Mouse (Mus musculus) kidney, embryonic 15.5 days (tissue): ENCODE data around the gene Pfkp. TPM values are rescaled to one million over a fixed set of nuclear protein-coding genes. Genes with fewer than 3 reads are reported as not detected.

ENCODE experiments used
- ATAC-seq: fragments of 200-750 bp; cut with Nextera tagmentation; replicated peaks from 2 replicates; pipeline ENCODE4 v1.8.0; 2017; ENCODE audit warnings: moderate TSS enrichment; ENCODE audit not compliant: low FRiP score
- H3K27ac ChIP-seq: fragments of 300-500 bp; sonication (generic); 2 replicates; pipeline ENCODE4 v1.5.1; 2015; ENCODE audit warnings: mild to moderate bottlenecking, inconsistent platforms
- H3K27me3 ChIP-seq: fragments of 300-500 bp; sonication (generic); 2 replicates; pipeline ENCODE4 v1.6.1; 2015; ENCODE audit warnings: inconsistent platforms
- H3K36me3 ChIP-seq: fragments of 300-500 bp; sonication (generic); 2 replicates; pipeline ENCODE4 v1.6.1; 2015; ENCODE audit warnings: inconsistent platforms
- H3K4me1 ChIP-seq: fragments of 300-500 bp; sonication (generic); 2 replicates; pipeline ENCODE4 v1.6.1; 2015; ENCODE audit warnings: inconsistent platforms
- H3K4me2 ChIP-seq: fragments of 300-500 bp; sonication (generic); 2 replicates; pipeline ENCODE4 v1.6.1; 2015; ENCODE audit warnings: moderate library complexity, mild to moderate bottlenecking, inconsistent platforms
- H3K4me3 ChIP-seq: fragments of 300-500 bp; sonication (generic); replicated peaks from 2 replicates; pipeline ENCODE4 v1.5.1; 2015; ENCODE audit warnings: mild to moderate bottlenecking, inconsistent platforms
- H3K9ac ChIP-seq: fragments of 300-500 bp; sonication (generic); 2 replicates; pipeline ENCODE4 v1.6.1; 2015; ENCODE audit warnings: mild to moderate bottlenecking, inconsistent platforms
- H3K9me3 ChIP-seq: fragments of 300-500 bp; sonication (generic); replicated peaks from 2 replicates; pipeline ENCODE4 v1.6.1; 2016; ENCODE audit warnings: inconsistent platforms
- WGBS: fragments of 180-500 bp; shearing (Covaris S2); methylation state at CpG from one replicate; pipeline ENCODE4 v1.1.7; 2015; ENCODE audit warnings: mixed read lengths; 5-methylcytosine and 5-hydroxymethylcytosine counted together
- polyA plus RNA-seq: library from polyadenylated mRNA; unstranded; fragments of >200 nt; fragmentation: Nextera tagmentation; extraction: Ambion mirVana; gene quantifications from 2 replicates; pipeline ENCODE4 v1.2.1, GENCODE M21; 2015

Pfkp gene
- polyA plus RNA-seq, 1 experiment from 2014 or later = 28.3 TPM

- no peaks in the 10 kb centered on the region for H3K36me3 ChIP-seq
- H3K4me1 ChIP-seq = peaks cover 36% of the 10 kb centered on the region
- H3K4me2 ChIP-seq = no peak overlapping the region
- peak overlapping the region; percentile 34; the same call in 1 of the 2 replicates for H3K27ac ChIP-seq
- no peak for ATAC-seq
- 64% methylated on average over 6 of the region's 6 CpGs for WGBS
- H3K27me3 ChIP-seq = no peaks in the 10 kb centered on the region
- no peak overlapping the region for H3K9ac ChIP-seq
- H3K9me3 ChIP-seq = no peaks in the 10 kb centered on the region
- H3K4me3 ChIP-seq = no peak overlapping the region
These were observed 12.1 kb downstream of the Pfkp start for GRCm38 (mm10) chr13:6636520-6636919.

GRCm38 (mm10) chr13:6635138-6636076 is 13.2 kb downstream of the Pfkp start:
- no peak overlapping the region; the same call in 1 of the 2 replicates for H3K27ac ChIP-seq
- H3K36me3 ChIP-seq = no peaks in the 10 kb centered on the region
- no peak overlapping the region for H3K4me3 ChIP-seq
- WGBS = 57% methylated on average over 11 of the region's 11 CpGs
- H3K27me3 ChIP-seq = no peaks in the 10 kb centered on the region
- peaks cover 36% of the 10 kb centered on the region for H3K4me1 ChIP-seq
- H3K9ac ChIP-seq = no peak overlapping the region
- no peak overlapping the region for H3K4me2 ChIP-seq
- no peaks in the 10 kb centered on the region for H3K9me3 ChIP-seq
- no peak for ATAC-seq

- Histone ChIP-seq H3K27me3 (no peaks in the 10 kb centered on the region), H3K4me2 (no peak overlapping the region), H3K4me3 (no peak overlapping the region), H3K9me3 (no peaks in the 10 kb centered on the region), H3K27ac (no peak overlapping the region), H3K9ac (no peak overlapping the region), H3K4me1 (peaks cover 36% of the 10 kb centered on the region), H3K36me3 (no peaks in the 10 kb centered on the region)
- WGBS = 84% methylated on average over 12 of the region's 12 CpGs
- no peak for ATAC-seq
These were observed 14.5 kb downstream of the Pfkp start for GRCm38 (mm10) chr13:6634063-6634462.

- no peak for ATAC-seq
- no peaks in the 10 kb centered on the region for H3K36me3 ChIP-seq
- H3K4me1 ChIP-seq = peaks cover 36% of the 10 kb centered on the region
- H3K9ac ChIP-seq = no peak overlapping the region
- H3K4me3 ChIP-seq = no peak overlapping the region
- H3K27me3 ChIP-seq = no peaks in the 10 kb centered on the region
- 50% methylated on average over 7 of the region's 7 CpGs for WGBS
- H3K4me2 ChIP-seq = no peak overlapping the region
- no peaks in the 10 kb centered on the region for H3K9me3 ChIP-seq
- no peak overlapping the region for H3K27ac ChIP-seq
These were observed 15.1 kb downstream of the Pfkp start for GRCm38 (mm10) chr13:6633524-6633923.

GRCm38 (mm10) chr13:6632935-6633334 is 15.6 kb downstream of the Pfkp start:
- Histone ChIP-seq H3K9me3 (no peaks in the 10 kb centered on the region), H3K27ac (no peak overlapping the region), H3K27me3 (no peaks in the 10 kb centered on the region), H3K4me2 (no peak overlapping the region), H3K9ac (no peak overlapping the region), H3K36me3 (no peaks in the 10 kb centered on the region), H3K4me3 (no peak overlapping the region), H3K4me1 (peaks cover 36% of the 10 kb centered on the region)
- 64% methylated on average over 4 of the region's 4 CpGs for WGBS
- no peak for ATAC-seq

- Histone ChIP-seq H3K27ac (no peak overlapping the region), H3K9ac (no peak overlapping the region), H3K36me3 (no peaks in the 10 kb centered on the region), H3K9me3 (no peaks in the 10 kb centered on the region), H3K4me1 (peaks cover 36% of the 10 kb centered on the region), H3K4me2 (no peak overlapping the region), H3K27me3 (no peaks in the 10 kb centered on the region), H3K4me3 (no peak overlapping the region)
- ATAC-seq = no peak
- 61% methylated on average over 8 of the region's 8 CpGs for WGBS
These were observed 16.1 kb downstream of the Pfkp start for GRCm38 (mm10) chr13:6632513-6632912.

GRCm38 (mm10) chr13:6631772-6632510 is 16.6 kb downstream of the Pfkp start:
- WGBS = 71% methylated on average over 12 of the region's 12 CpGs
- Histone ChIP-seq H3K4me1 (peaks cover 36% of the 10 kb centered on the region), H3K9ac (no peak overlapping the region), H3K4me3 (no peak overlapping the region), H3K27me3 (no peaks in the 10 kb centered on the region), H3K27ac (no peak overlapping the region), H3K4me2 (no peak overlapping the region), H3K9me3 (no peaks in the 10 kb centered on the region), H3K36me3 (no peaks in the 10 kb centered on the region)
- no peak for ATAC-seq

- no peak overlapping the region for H3K27ac ChIP-seq
- H3K36me3 ChIP-seq = no peaks in the 10 kb centered on the region
- H3K9ac ChIP-seq = no peak overlapping the region
- no peak for ATAC-seq
- H3K27me3 ChIP-seq = no peaks in the 10 kb centered on the region
- peaks cover 23% of the 10 kb centered on the region for H3K4me1 ChIP-seq
- 89% methylated on average over 5 of the region's 5 CpGs for WGBS
- H3K4me2 ChIP-seq = no peak overlapping the region
- H3K4me3 ChIP-seq = no peak overlapping the region
- H3K9me3 ChIP-seq = no peaks in the 10 kb centered on the region
These were observed 17.9 kb downstream of the Pfkp start for GRCm38 (mm10) chr13:6630660-6631059.

GRCm38 (mm10) chr13:6629927-6630326 is 18.6 kb downstream of the Pfkp start:
- H3K4me3 ChIP-seq = no peak overlapping the region
- WGBS = 47% methylated on average over 5 of the region's 5 CpGs
- H3K36me3 ChIP-seq = no peaks in the 10 kb centered on the region
- H3K9me3 ChIP-seq = no peaks in the 10 kb centered on the region
- no peak overlapping the region for H3K27ac ChIP-seq
- peaks cover 19% of the 10 kb centered on the region for H3K4me1 ChIP-seq
- H3K27me3 ChIP-seq = no peaks in the 10 kb centered on the region
- H3K4me2 ChIP-seq = no peak overlapping the region
- ATAC-seq = peak; percentile 63
- no peak overlapping the region for H3K9ac ChIP-seq

- Histone ChIP-seq H3K9ac (no peak overlapping the region), H3K36me3 (no peaks in the 10 kb centered on the region), H3K4me2 (peak overlapping the region; percentile 25), H3K27me3 (no peaks in the 10 kb centered on the region), H3K4me1 (peaks cover 19% of the 10 kb centered on the region), H3K9me3 (no peaks in the 10 kb centered on the region), H3K27ac (0 out of 2 replicates have a peak overlapping the region, but pooled peaks have one; percentile 37), H3K4me3 (no peak overlapping the region)
- ATAC-seq = peak; percentile 81
- 70% methylated on average over 14 of the region's 14 CpGs for WGBS
These were observed 19.4 kb downstream of the Pfkp start for GRCm38 (mm10) chr13:6628998-6629764.

- Histone ChIP-seq H3K27ac (no peak overlapping the region), H3K9ac (no peak overlapping the region), H3K36me3 (no peaks in the 10 kb centered on the region), H3K9me3 (no peaks in the 10 kb centered on the region), H3K4me3 (no peak overlapping the region), H3K4me1 (peaks cover 11% of the 10 kb centered on the region), H3K4me2 (no peak overlapping the region), H3K27me3 (no peaks in the 10 kb centered on the region)
- no peak for ATAC-seq
- 86% methylated on average over 3 of the region's 3 CpGs for WGBS
These were observed 20.3 kb downstream of the Pfkp start for GRCm38 (mm10) chr13:6628261-6628660.
